Mouse (Mus musculus) midbrain, embryonic 13.5 days (tissue): ENCODE measurements around the gene Olfr105-ps. TPM values are rescaled to one million over a fixed set of nuclear protein-coding genes. Genes with fewer than 3 reads are reported as not detected.

ENCODE experiments used
- ATAC-seq: fragments of 200-750 bp; cut with Nextera tagmentation; 2 replicates; pipeline ENCODE4 v1.8.0; 2017; ENCODE audit warnings: mild to moderate bottlenecking, moderate TSS enrichment, moderate library complexity
- H3K27ac ChIP-seq: fragments of 300-500 bp; sonication (generic); 2 replicates; pipeline ENCODE4 v1.5.1; 2015; ENCODE audit warnings: inconsistent platforms, mild to moderate bottlenecking, moderate library complexity
- H3K27me3 ChIP-seq: fragments of 300-500 bp; sonication (generic); 2 replicates; pipeline ENCODE4 v1.6.1; 2015; ENCODE audit warnings: mild to moderate bottlenecking, inconsistent platforms
- H3K36me3 ChIP-seq: fragments of 300-500 bp; sonication (generic); 2 replicates; pipeline ENCODE4 v1.6.1; 2015; ENCODE audit warnings: mild to moderate bottlenecking, inconsistent platforms
- H3K4me1 ChIP-seq: fragments of 300-500 bp; sonication (generic); replicated peaks from 2 replicates; pipeline ENCODE4 v1.6.1; 2015; ENCODE audit warnings: inconsistent platforms
- H3K4me2 ChIP-seq: fragments of 300-500 bp; sonication (generic); replicated peaks from 2 replicates; pipeline ENCODE4 v1.6.1; 2015; ENCODE audit warnings: moderate library complexity, mild to moderate bottlenecking, inconsistent platforms
- H3K4me3 ChIP-seq: fragments of 300-500 bp; sonication (generic); replicated peaks from 2 replicates; pipeline ENCODE4 v1.5.1; 2015; ENCODE audit warnings: mild to moderate bottlenecking, inconsistent platforms
- H3K9ac ChIP-seq: fragments of 300-500 bp; sonication (generic); replicated peaks from 2 replicates; pipeline ENCODE4 v1.6.1; 2015; ENCODE audit warnings: mild to moderate bottlenecking, inconsistent platforms
- H3K9me3 ChIP-seq: fragments of 300-500 bp; sonication (generic); 2 replicates; pipeline ENCODE4 v1.6.1; 2016; ENCODE audit warnings: mild to moderate bottlenecking, inconsistent platforms
- WGBS: fragments of 180-500 bp; shearing (Covaris S2); methylation state at CpG from one replicate; pipeline ENCODE4 v1.1.7; 2015; 5-methylcytosine and 5-hydroxymethylcytosine counted together
- polyA plus RNA-seq: library from polyadenylated mRNA; unstranded; fragments of >200 nt; fragmentation: Nextera tagmentation; extraction: Ambion mirVana; gene quantifications from 2 replicates; pipeline ENCODE4 v1.2.1, GENCODE M21; 2015

The Olfr105-ps gene
- polyA plus RNA-seq, result not detected in 2 replicates

DNA sequence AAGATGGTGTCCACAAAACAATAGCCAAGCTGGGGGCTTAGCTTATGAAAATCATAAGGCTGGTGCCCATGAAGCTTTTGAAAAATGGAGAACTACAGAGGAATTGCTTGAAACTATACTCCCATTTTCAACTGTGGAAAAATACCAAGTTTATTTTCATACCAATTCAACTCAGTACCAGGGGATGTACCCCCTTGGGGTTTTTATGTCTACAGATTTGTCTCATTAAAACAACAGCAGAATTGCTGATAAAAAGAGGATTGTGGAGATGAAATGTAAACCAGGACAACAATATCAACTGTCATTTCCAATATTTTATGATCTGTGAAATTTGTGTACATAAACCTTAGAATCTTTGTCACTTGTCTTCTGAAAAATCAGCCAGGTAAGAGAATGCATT lies at the start of gene Olfr105-ps:
TSS of gene Olfr105-ps (plus strand) at position 301 of the 400 bp plus-strand sequence.
- Histone ChIP-seq H3K4me3 (no peak within 1 kb of the TSS), H3K36me3 (no peaks in the 10 kb centered on the region), H3K9me3 (no peaks in the 10 kb centered on the region), H3K4me2 (no peak within 1 kb of the TSS), H3K27me3 (no peaks in the 10 kb centered on the region), H3K9ac (no peak within 1 kb of the TSS), H3K4me1 (no peaks in the 10 kb centered on the region), H3K27ac (no peak within 1 kb of the TSS)
- ATAC-seq, result no peak

DNA sequence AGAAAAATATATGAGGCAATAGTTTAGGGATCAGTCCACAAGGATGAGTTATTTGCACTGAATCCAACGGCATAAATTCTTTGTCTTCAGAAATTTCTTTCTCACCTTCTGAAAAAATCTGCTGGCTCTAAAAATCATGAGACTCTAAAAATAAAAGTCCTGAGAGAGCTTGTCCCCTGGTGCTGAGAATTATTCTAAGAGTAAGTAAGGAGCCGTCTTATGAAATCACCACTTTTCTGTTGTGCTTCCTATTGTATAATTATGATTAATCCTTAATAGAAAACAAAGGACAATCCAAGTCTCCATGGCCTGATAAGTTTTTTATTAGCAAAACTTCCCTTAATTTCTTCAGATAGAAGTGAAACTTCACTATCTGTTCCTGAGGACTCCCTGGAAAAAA lies 39.2 kb upstream of the Olfr105-ps start, which contains the start of gene Olfr103:
TSS of gene Olfr103 (minus strand) at position 101 of the 400 bp plus-strand sequence.
- Histone ChIP-seq H3K9ac (no peak within 1 kb of the TSS), H3K4me1 (no peaks in the 10 kb centered on the region), H3K9me3 (no peaks in the 10 kb centered on the region), H3K36me3 (no peaks in the 10 kb centered on the region), H3K4me3 (no peak within 1 kb of the TSS), H3K27me3 (no peaks in the 10 kb centered on the region), H3K27ac (no peak within 1 kb of the TSS), H3K4me2 (no peak within 1 kb of the TSS)
- 90% methylated on average over 2 of the region's 2 CpGs for WGBS
- no peak for ATAC-seq

GRCm38 (mm10) chr17:37359282-37359681 lies 19.6 kb upstream of the Olfr105-ps start, which contains the start of gene Olfr104-ps:
Gene Olfr104-ps (plus strand): TSS chr17:37359582.
- no peaks in the 10 kb centered on the region for H3K9me3 ChIP-seq
- no peak for ATAC-seq
- no peak within 1 kb of the TSS for H3K9ac ChIP-seq
- H3K4me3 ChIP-seq, result no peak within 1 kb of the TSS
- no peaks in the 10 kb centered on the region for H3K36me3 ChIP-seq
- no peak within 1 kb of the TSS for H3K27ac ChIP-seq
- H3K4me2 ChIP-seq, result no peak within 1 kb of the TSS
- no peaks in the 10 kb centered on the region for H3K4me1 ChIP-seq
- H3K27me3 ChIP-seq, result no peaks in the 10 kb centered on the region

GRCm38 (mm10) chr17:37390093-37390492 lies 11.3 kb downstream of the Olfr105-ps start, which contains the start of gene Olfr106-ps:
Gene Olfr106-ps (plus strand): TSS chr17:37390393.
- H3K9me3 ChIP-seq, result no peaks in the 10 kb centered on the region
- WGBS, result 71% methylated on average over 1 of the region's 1 CpGs
- H3K4me3 ChIP-seq, result no peak within 1 kb of the TSS
- no peak within 1 kb of the TSS for H3K9ac ChIP-seq
- H3K27me3 ChIP-seq, result no peaks in the 10 kb centered on the region
- H3K4me2 ChIP-seq, result no peak within 1 kb of the TSS
- no peak for ATAC-seq
- no peaks in the 10 kb centered on the region for H3K36me3 ChIP-seq
- H3K27ac ChIP-seq, result no peak within 1 kb of the TSS
- no peaks in the 10 kb centered on the region for H3K4me1 ChIP-seq

DNA sequence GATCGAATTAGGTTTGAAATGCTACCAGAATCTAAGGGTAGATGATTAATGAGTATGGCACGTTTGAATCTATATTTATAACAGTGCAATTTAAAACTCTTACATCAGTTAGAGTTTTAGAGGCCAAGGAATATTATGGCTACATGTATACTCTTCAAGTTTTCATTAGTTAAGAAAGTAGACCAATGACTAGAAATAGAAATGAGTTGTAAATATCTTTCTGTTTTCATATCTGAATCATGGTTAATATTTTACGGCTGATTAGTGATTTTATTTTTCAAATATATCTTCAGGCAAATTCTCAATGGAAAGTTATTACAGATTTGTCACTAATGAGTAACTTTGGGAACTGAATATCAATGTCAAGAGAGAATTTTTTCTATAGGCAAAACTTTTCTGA lies 20.1 kb downstream of the Olfr105-ps start, which contains the start of gene Olfr107:
TSS of gene Olfr107 (plus strand) at position 301 of the 400 bp plus-strand sequence.
- no peaks in the 10 kb centered on the region for H3K9me3 ChIP-seq
- H3K36me3 ChIP-seq, result no peaks in the 10 kb centered on the region
- no peak within 1 kb of the TSS for H3K9ac ChIP-seq
- 84% methylated on average over 3 of the region's 3 CpGs for WGBS
- no peak within 1 kb of the TSS for H3K4me3 ChIP-seq
- H3K27ac ChIP-seq, result no peak within 1 kb of the TSS
- no peaks in the 10 kb centered on the region for H3K27me3 ChIP-seq
- H3K4me1 ChIP-seq, result no peaks in the 10 kb centered on the region
- no peak within 1 kb of the TSS for H3K4me2 ChIP-seq
- ATAC-seq, result no peak

DNA sequence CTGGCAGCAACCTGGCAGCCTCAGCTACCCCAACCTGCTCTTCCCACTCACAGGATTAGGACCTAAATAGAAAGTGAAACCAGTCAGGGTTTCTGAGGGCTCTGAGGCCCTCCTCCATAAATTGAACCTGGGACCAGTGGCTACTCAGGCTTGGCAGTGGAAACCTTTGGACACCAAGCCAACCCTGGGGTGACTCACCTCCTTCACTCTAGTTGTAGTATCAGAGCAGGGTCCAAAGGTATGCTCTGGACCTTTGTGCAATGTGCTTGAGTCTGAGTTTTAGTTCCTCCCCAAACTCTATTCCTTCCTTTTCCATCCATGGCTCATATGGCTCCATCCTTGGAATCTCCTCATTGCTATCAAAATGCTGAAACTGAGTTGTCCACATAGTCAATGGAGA lies 34.5 kb downstream of the Olfr105-ps start:
- H3K27me3 ChIP-seq, result no peaks in the 10 kb centered on the region
- H3K4me2 ChIP-seq, result no peak overlapping the region
- no peak for ATAC-seq
- no peaks in the 10 kb centered on the region for H3K4me1 ChIP-seq
- H3K9me3 ChIP-seq, result peaks cover 3% of the 10 kb centered on the region; the same call in 1 of the 2 replicates
- no peak overlapping the region for H3K4me3 ChIP-seq
- H3K9ac ChIP-seq, result no peak overlapping the region
- H3K36me3 ChIP-seq, result no peaks in the 10 kb centered on the region
- no peak overlapping the region for H3K27ac ChIP-seq

Other genes with a start within 250 kb of the Olfr105-ps start
- gene Olfr93, start 217.5 kb upstream of the Olfr105-ps start, polyA plus RNA-seq, result not detected in 2 replicates
- gene Ubd, start 185.1 kb upstream of the Olfr105-ps start, polyA plus RNA-seq, result not detected in 2 replicates
- gene Olfr94, start 178.0 kb upstream of the Olfr105-ps start, polyA plus RNA-seq, result not detected in 2 replicates
- gene Olfr95, start 165.9 kb upstream of the Olfr105-ps start, polyA plus RNA-seq, result not detected in 2 replicates
- gene Olfr96, start 158.9 kb upstream of the Olfr105-ps start, polyA plus RNA-seq, result not detected in 2 replicates
- gene Olfr97, start 141.7 kb upstream of the Olfr105-ps start, polyA plus RNA-seq, result not detected in 2 replicates
- gene Olfr98, start 115.3 kb upstream of the Olfr105-ps start, polyA plus RNA-seq, result not detected in 2 replicates
- gene H2-M3, start 108.8 kb upstream of the Olfr105-ps start, polyA plus RNA-seq, result 0.54 and 1.1 TPM in 2 replicates
- gene Olfr99, start 95.6 kb upstream of the Olfr105-ps start, polyA plus RNA-seq, result not detected in 2 replicates
- gene Olfr101, start 74.7 kb upstream of the Olfr105-ps start, polyA plus RNA-seq, result not detected in 2 replicates
- gene Olfr102, start 62.0 kb upstream of the Olfr105-ps start, polyA plus RNA-seq, result not detected in 2 replicates
- not detected in 2 replicates for gene Olfr103, start 39.3 kb upstream of the Olfr105-ps start, polyA plus RNA-seq
- not detected in 2 replicates for gene Olfr104-ps, start 19.5 kb upstream of the Olfr105-ps start, polyA plus RNA-seq
- not detected in 2 replicates for gene Olfr106-ps, start 11.4 kb downstream of the Olfr105-ps start, polyA plus RNA-seq
- not detected in 2 replicates for gene Olfr107, start 20.2 kb downstream of the Olfr105-ps start, polyA plus RNA-seq
- gene Olfr108, start 66.4 kb downstream of the Olfr105-ps start, polyA plus RNA-seq, result not detected in 2 replicates
- not detected in 2 replicates for gene Olfr109, start 79.9 kb downstream of the Olfr105-ps start, polyA plus RNA-seq
- gene H2-M2, start 104.5 kb downstream of the Olfr105-ps start, polyA plus RNA-seq, result not detected in 2 replicates
- gene Olfr110, start 113.4 kb downstream of the Olfr105-ps start, polyA plus RNA-seq, result not detected in 2 replicates
- gene Olfr111, start 129.0 kb downstream of the Olfr105-ps start, polyA plus RNA-seq, result not detected in 2 replicates
- gene Olfr112, start 190.4 kb downstream of the Olfr105-ps start, polyA plus RNA-seq, result not detected in 2 replicates
- not detected in 2 replicates for gene Olfr113, start 198.6 kb downstream of the Olfr105-ps start, polyA plus RNA-seq
- gene Olfr114, start 213.7 kb downstream of the Olfr105-ps start, polyA plus RNA-seq, result not detected in 2 replicates
- gene Olfr115, start 248.1 kb downstream of the Olfr105-ps start, polyA plus RNA-seq, result not detected in 2 replicates
- gene Olfr116, start 248.2 kb downstream of the Olfr105-ps start, polyA plus RNA-seq, result not detected in 2 replicates